ENCODE assay signal across 10 mouse cellular contexts in genomic region chr7:115752121-115752634, GRCm38 (mm10).
DNase-seq lines count a peak whose midpoint lies in the region; ATAC-seq and TF ChIP-seq lines count a peak whose summit lies in the region.
"Had no signal": no experiment of that assay in that cellular context is flagged by ENCODE, and none has a peak within 500 bp of the region (broad histone marks: within the 10 kb centered on the region; RNA-seq: fewer than 3 reads in every experiment).

No protein-coding gene starts in this region.

- H3K4me3 ChIP-seq in hindbrain, embryonic 13.5 days, result no peak overlapping the region
- H3K4me3 ChIP-seq in hindbrain, embryonic 14.5 days (replicated peaks; ENCODE audit: low read length), result no peak overlapping the region
- H3K4me3 ChIP-seq in heart, postnatal 0 days (ENCODE audit: low read depth, low read length), result 0 out of 2 replicates have a peak overlapping the region, but pooled peaks have one; percentile 1
- H3K4me3 ChIP-seq in neural tube, embryonic 12.5 days, result no peak overlapping the region
- H3K4me3 ChIP-seq: embryonic facial prominence, embryonic 12.5 days had no signal

- H3K9ac ChIP-seq in hindbrain, embryonic 13.5 days, result no peak overlapping the region
- no peak overlapping the region for H3K9ac ChIP-seq in hindbrain, embryonic 14.5 days
- no peak overlapping the region for H3K9ac ChIP-seq in heart, postnatal 0 days (replicated peaks; ENCODE audit: low read depth, low read length)
- H3K9ac ChIP-seq in neural tube, embryonic 12.5 days, result no peak overlapping the region
- H3K9ac ChIP-seq: embryonic facial prominence, embryonic 12.5 days; liver, embryonic 14.5 days had no signal

- peak; percentile 19 to 28 for DNase-seq in cerebellum, postnatal 10 days
- DNase-seq in cerebellum, adult 11 months, result no peak
- DNase-seq in hindbrain, embryonic 14.5 days (ENCODE audit: low spot score), result no peak
- DNase-seq in heart, postnatal 0 days (ENCODE audit: low spot score), result peak; percentile 31
- DNase-seq in adipocyte (ENCODE audit: low spot score), result no peak
- DNase-seq in cerebellum, postnatal 36 days, result no peak

- H3K27me3 ChIP-seq in hindbrain, embryonic 13.5 days, result no peaks in the 10 kb centered on the region
- H3K27me3 ChIP-seq in hindbrain, embryonic 14.5 days (ENCODE audit: control insufficient read depth, insufficient read depth, low read length), result no peaks in the 10 kb centered on the region
- no peaks in the 10 kb centered on the region for H3K27me3 ChIP-seq in heart, postnatal 0 days (ENCODE audit: control insufficient read depth, insufficient read depth, low read length)
- no peaks in the 10 kb centered on the region for H3K27me3 ChIP-seq in neural tube, embryonic 12.5 days (replicated peaks)
- H3K27me3 ChIP-seq: embryonic facial prominence, embryonic 12.5 days had no signal

- peaks cover 26% of the 10 kb centered on the region for H3K4me1 ChIP-seq in hindbrain, embryonic 13.5 days (replicated peaks)
- H3K4me1 ChIP-seq in hindbrain, embryonic 14.5 days (replicated peaks; ENCODE audit: control insufficient read depth, insufficient read depth, low read length), result no peaks in the 10 kb centered on the region; the same call in 1 of the 2 replicates
- H3K4me1 ChIP-seq in heart, postnatal 0 days (ENCODE audit: control insufficient read depth, insufficient read depth), result peaks cover 13% of the 10 kb centered on the region
- peaks cover 25% of the 10 kb centered on the region for H3K4me1 ChIP-seq in neural tube, embryonic 12.5 days

- peak overlapping the region; percentile 21; the same call in 1 of the 2 replicates for H3K4me2 ChIP-seq in hindbrain, embryonic 13.5 days
- no peak overlapping the region for H3K4me2 ChIP-seq in hindbrain, embryonic 14.5 days (replicated peaks)
- peak overlapping the region; percentile 41 for H3K4me2 ChIP-seq in heart, postnatal 0 days (ENCODE audit: low read depth, low read length)
- peak overlapping the region; percentile 18 for H3K4me2 ChIP-seq in neural tube, embryonic 12.5 days (replicated peaks)
- H3K4me2 ChIP-seq: embryonic facial prominence, embryonic 12.5 days had no signal

- no peaks in the 10 kb centered on the region for H3K36me3 ChIP-seq in hindbrain, embryonic 13.5 days
- no peaks in the 10 kb centered on the region for H3K36me3 ChIP-seq in hindbrain, embryonic 14.5 days (replicated peaks; ENCODE audit: control insufficient read depth, insufficient read depth)
- no peaks in the 10 kb centered on the region for H3K36me3 ChIP-seq in heart, postnatal 0 days (replicated peaks; ENCODE audit: control insufficient read depth, insufficient read depth, low read length)
- no peaks in the 10 kb centered on the region for H3K36me3 ChIP-seq in neural tube, embryonic 12.5 days
- H3K36me3 ChIP-seq: embryonic facial prominence, embryonic 12.5 days had no signal

- no peak for TF ChIP-seq EP300 in heart, postnatal 0 days (IDR thresholded peaks at IDR 0.05; ENCODE audit: low read depth)

- H3K9me3 ChIP-seq in hindbrain, embryonic 13.5 days, result no peaks in the 10 kb centered on the region
- H3K9me3 ChIP-seq in hindbrain, embryonic 14.5 days (ENCODE audit: control insufficient read depth, low read length), result no peaks in the 10 kb centered on the region
- no peaks in the 10 kb centered on the region for H3K9me3 ChIP-seq in heart, postnatal 0 days (replicated peaks; ENCODE audit: control insufficient read depth, low read length)
- no peaks in the 10 kb centered on the region for H3K9me3 ChIP-seq in neural tube, embryonic 12.5 days
- H3K9me3 ChIP-seq: embryonic facial prominence, embryonic 12.5 days had no signal

- TF ChIP-seq CTCF in heart, postnatal 0 days (IDR thresholded peaks at IDR 0.05; ENCODE audit: low read depth), result 0 out of 2 replicates have a peak, but pooled peaks have one; percentile 4

- ATAC-seq in hindbrain, embryonic 13.5 days (ENCODE audit: low FRiP score), result no peak
- ATAC-seq in hindbrain, embryonic 14.5 days (ENCODE audit: low FRiP score), result no peak
- ATAC-seq in heart, postnatal 0 days (ENCODE audit: insufficient read depth, low read depth), result peak; percentile 75
- ATAC-seq in neural tube, embryonic 12.5 days (ENCODE audit: low FRiP score, low read depth), result no peak

- WGBS in hindbrain, embryonic 13.5 days, result 14% methylated on average over 5 of the region's 5 CpGs
- 19% methylated on average over 5 of the region's 5 CpGs for WGBS in hindbrain, embryonic 14.5 days
- 27% methylated on average over 5 of the region's 5 CpGs for WGBS in heart, postnatal 0 days
- WGBS in neural tube, embryonic 12.5 days, result 9% methylated on average over 5 of the region's 5 CpGs

- H3K27ac ChIP-seq in hindbrain, embryonic 13.5 days, result no peak overlapping the region
- H3K27ac ChIP-seq in hindbrain, embryonic 14.5 days, result no peak overlapping the region
- H3K27ac ChIP-seq in heart, postnatal 0 days (ENCODE audit: low read depth), result peak overlapping the region; percentile 57
- H3K27ac ChIP-seq in neural tube, embryonic 12.5 days, result no peak overlapping the region
- H3K27ac ChIP-seq: embryonic facial prominence, embryonic 12.5 days; liver, embryonic 14.5 days had no signal

Comparison
In these comparisons a context has a peak if more than half of its experiments do, and no peak if none do; other contexts are left out.
1. DNase-seq: peak in cerebellum, postnatal 10 days (2 of 2) and heart, postnatal 0 days (single experiment); none in cerebellum, adult 11 months (single experiment), hindbrain, embryonic 14.5 days (single experiment), adipocyte (single experiment) and cerebellum, postnatal 36 days (0 of 2).